Mouse (Mus musculus) stomach, postnatal 0 days (tissue): ENCODE data around the gene Rce1.

Source experiments
- CTCF ChIP-seq: IDR thresholded peaks from 2 replicates; pipeline ENCODE4 v1.5.1; 2016; ENCODE audit warnings: antibody characterized with exemption, low read depth, mild to moderate bottlenecking, moderate library complexity
- EP300 ChIP-seq: optimal IDR thresholded peaks from 2 replicates; pipeline ENCODE3; 2016; ENCODE audit warnings: antibody characterized with exemption

DNA sequence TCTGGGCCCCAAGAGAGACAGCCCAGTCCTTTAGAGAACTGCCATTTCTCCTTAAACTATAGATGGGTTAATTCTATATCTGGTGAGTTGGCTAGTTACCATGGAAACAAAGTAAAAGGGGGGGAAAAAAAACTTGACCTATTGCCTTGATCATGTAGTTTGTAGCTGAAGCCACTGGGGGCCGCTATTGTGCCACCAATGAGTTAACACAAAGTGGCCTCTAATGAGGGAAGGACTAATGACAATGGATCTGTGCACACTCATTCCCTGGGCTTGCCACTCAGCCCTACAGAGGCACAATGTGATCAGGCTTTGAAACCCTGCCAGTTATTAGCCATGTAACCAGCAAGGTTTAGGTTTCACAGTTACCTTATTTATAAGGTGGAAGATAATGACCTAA lies 3.4 kb upstream of the Rce1 start:
- peak; percentile 94 for TF ChIP-seq CTCF
- no peak for TF ChIP-seq EP300
